Mouse (Mus musculus): Measurements from ENCODE around the gene Zmynd19. TPM values are rescaled to one million over a fixed set of nuclear protein-coding genes. Genes with fewer than 3 reads are reported as not detected.

Gene Zmynd19
- polyA plus RNA-seq, 1 experiment = 6.3 TPM

- WGBS = 69% methylated on average over 7 of the region's 7 CpGs
- Histone ChIP-seq H3K36me3 (ENCODE audit: control insufficient read depth, insufficient read depth, low read length) (no peaks in the 10 kb centered on the region), H3K27ac (ENCODE audit: insufficient read depth, low read depth, low read length) (peak overlapping the region; percentile 84), H3K4me1 (ENCODE audit: control insufficient read depth, insufficient read depth, low read length) (peaks cover 21% of the 10 kb centered on the region; the same call in 1 of the 2 replicates), H3K4me3 (ENCODE audit: insufficient read depth, low read depth, low read length) (no peak overlapping the region), H3K27me3 (replicated peaks; ENCODE audit: control insufficient read depth, insufficient read depth, low read length) (no peaks in the 10 kb centered on the region)
- no peak for DNase-seq
- TF ChIP-seq CTCF (conservative IDR thresholded peaks at IDR 0.05; ENCODE audit: insufficient read depth, insufficient read length, low read depth, low read length) (no peak), POLR2A (IDR thresholded peaks at IDR 0.05; ENCODE audit: low read depth, low read length) (no peak)
Measured at GRCm38 (mm10) chr2:24926965-24927358, 22.6 kb upstream of the Zmynd19 start.

GRCm38 (mm10) chr2:24927810-24928479 is 21.6 kb upstream of the Zmynd19 start:
- H3K36me3 ChIP-seq (ENCODE audit: control insufficient read depth, insufficient read depth, low read length) = no peaks in the 10 kb centered on the region
- no peak for TF ChIP-seq CTCF (conservative IDR thresholded peaks at IDR 0.05; ENCODE audit: insufficient read depth, insufficient read length, low read depth, low read length)
- no peak for TF ChIP-seq POLR2A (IDR thresholded peaks at IDR 0.05; ENCODE audit: low read depth, low read length)
- WGBS = 45% methylated on average over 4 of the region's 4 CpGs
- DNase-seq = peak; percentile 83
- peak overlapping the region; percentile 92 for H3K27ac ChIP-seq (ENCODE audit: insufficient read depth, low read depth, low read length)
- H3K4me1 ChIP-seq (ENCODE audit: control insufficient read depth, insufficient read depth, low read length) = peaks cover 21% of the 10 kb centered on the region; the same call in 1 of the 2 replicates
- no peaks in the 10 kb centered on the region for H3K27me3 ChIP-seq (replicated peaks; ENCODE audit: control insufficient read depth, insufficient read depth, low read length)
- H3K4me3 ChIP-seq (ENCODE audit: insufficient read depth, low read depth, low read length) = no peak overlapping the region

GRCm38 (mm10) chr2:24929119-24929518 is 20.5 kb upstream of the Zmynd19 start:
- WGBS = 50% methylated on average over 2 of the region's 2 CpGs
- no peak overlapping the region for H3K4me3 ChIP-seq (ENCODE audit: insufficient read depth, low read depth, low read length)
- no peak for TF ChIP-seq CTCF (conservative IDR thresholded peaks at IDR 0.05; ENCODE audit: insufficient read depth, insufficient read length, low read depth, low read length)
- TF ChIP-seq POLR2A (IDR thresholded peaks at IDR 0.05; ENCODE audit: low read depth, low read length) = no peak
- DNase-seq = peak; percentile 72
- H3K36me3 ChIP-seq (ENCODE audit: control insufficient read depth, insufficient read depth, low read length) = no peaks in the 10 kb centered on the region
- peaks cover 24% of the 10 kb centered on the region; the same call in 1 of the 2 replicates for H3K4me1 ChIP-seq (ENCODE audit: control insufficient read depth, insufficient read depth, low read length)
- no peaks in the 10 kb centered on the region for H3K27me3 ChIP-seq (replicated peaks; ENCODE audit: control insufficient read depth, insufficient read depth, low read length)
- peak overlapping the region; percentile 74 for H3K27ac ChIP-seq (ENCODE audit: insufficient read depth, low read depth, low read length)

GRCm38 (mm10) chr2:24929593-24929992 is 20.0 kb upstream of the Zmynd19 start:
- H3K27ac ChIP-seq (ENCODE audit: insufficient read depth, low read depth, low read length) = peak overlapping the region; percentile 74
- 84% methylated on average over 5 of the region's 5 CpGs for WGBS

GRCm38 (mm10) chr2:24934441-24934963 is 15.1 kb upstream of the Zmynd19 start:
- TF ChIP-seq CTCF (conservative IDR thresholded peaks at IDR 0.05; ENCODE audit: insufficient read depth, insufficient read length, low read depth, low read length) = no peak
- no peak for TF ChIP-seq POLR2A (IDR thresholded peaks at IDR 0.05; ENCODE audit: low read depth, low read length)
- H3K4me1 ChIP-seq (ENCODE audit: control insufficient read depth, insufficient read depth, low read length) = peaks cover 12% of the 10 kb centered on the region; the same call in 1 of the 2 replicates
- WGBS = 5% methylated on average over 19 of the region's 19 CpGs
- peak; percentile 68 for DNase-seq
- no peaks in the 10 kb centered on the region for H3K27me3 ChIP-seq (replicated peaks; ENCODE audit: control insufficient read depth, insufficient read depth, low read length)
- no peaks in the 10 kb centered on the region for H3K36me3 ChIP-seq (ENCODE audit: control insufficient read depth, insufficient read depth, low read length)
- peak overlapping the region; percentile 86 for H3K4me3 ChIP-seq (ENCODE audit: insufficient read depth, low read depth, low read length)
- peak overlapping the region; percentile 83 for H3K27ac ChIP-seq (ENCODE audit: insufficient read depth, low read depth, low read length)

More at GRCm38 (mm10) chr2:24929593-24929992, 20.0 kb upstream of the Zmynd19 start:
- TF ChIP-seq CTCF (conservative IDR thresholded peaks at IDR 0.05; ENCODE audit: insufficient read depth, insufficient read length, low read depth, low read length) (no peak), POLR2A (IDR thresholded peaks at IDR 0.05; ENCODE audit: low read depth, low read length) (no peak)
- no peaks in the 10 kb centered on the region for H3K27me3 ChIP-seq (replicated peaks; ENCODE audit: control insufficient read depth, insufficient read depth, low read length)
- no peak overlapping the region for H3K4me3 ChIP-seq (ENCODE audit: insufficient read depth, low read depth, low read length)
- no peaks in the 10 kb centered on the region for H3K36me3 ChIP-seq (ENCODE audit: control insufficient read depth, insufficient read depth, low read length)
- H3K4me1 ChIP-seq (ENCODE audit: control insufficient read depth, insufficient read depth, low read length) = peaks cover 27% of the 10 kb centered on the region; the same call in 1 of the 2 replicates
- DNase-seq = no peak

GRCm38 (mm10) chr2:24935057-24935796 is 14.4 kb upstream of the Zmynd19 start, which contains the start of gene Arrdc1:
Gene Arrdc1, minus strand, starts transcription at chr2:24935252.
- Histone ChIP-seq H3K4me3 (ENCODE audit: insufficient read depth, low read depth, low read length) (peak within 1 kb of the TSS; percentile 86), H3K4me1 (ENCODE audit: control insufficient read depth, insufficient read depth, low read length) (peaks cover 6% of the 10 kb centered on the region; the same call in 1 of the 2 replicates), H3K36me3 (ENCODE audit: control insufficient read depth, insufficient read depth, low read length) (no peaks in the 10 kb centered on the region), H3K27ac (ENCODE audit: insufficient read depth, low read depth, low read length) (peak within 1 kb of the TSS; percentile 83), H3K27me3 (replicated peaks; ENCODE audit: control insufficient read depth, insufficient read depth, low read length) (no peaks in the 10 kb centered on the region)
- TF ChIP-seq POLR2A (IDR thresholded peaks at IDR 0.05; ENCODE audit: low read depth, low read length) = peak; percentile 64
- TF ChIP-seq CTCF (conservative IDR thresholded peaks at IDR 0.05; ENCODE audit: insufficient read depth, insufficient read length, low read depth, low read length) = peak; percentile 58
- WGBS = under 1% methylated on average over 48 of the region's 49 CpGs
- DNase-seq = peak; percentile 98

GRCm38 (mm10) chr2:24942092-24942491 is 7.5 kb upstream of the Zmynd19 start:
- H3K4me3 ChIP-seq (ENCODE audit: insufficient read depth, low read depth, low read length) = no peak overlapping the region
- TF ChIP-seq CTCF (conservative IDR thresholded peaks at IDR 0.05; ENCODE audit: insufficient read depth, insufficient read length, low read depth, low read length) (no peak), POLR2A (IDR thresholded peaks at IDR 0.05; ENCODE audit: low read depth, low read length) (no peak)
- H3K36me3 ChIP-seq (ENCODE audit: control insufficient read depth, insufficient read depth, low read length) = no peaks in the 10 kb centered on the region
- H3K27me3 ChIP-seq (replicated peaks; ENCODE audit: control insufficient read depth, insufficient read depth, low read length) = no peaks in the 10 kb centered on the region
- no peak overlapping the region for H3K27ac ChIP-seq (ENCODE audit: insufficient read depth, low read depth, low read length)
- DNase-seq = no peak
- no peaks in the 10 kb centered on the region for H3K4me1 ChIP-seq (ENCODE audit: control insufficient read depth, insufficient read depth, low read length)
- 68% methylated on average over 4 of the region's 4 CpGs for WGBS
